Mouse (Mus musculus) thymus, adult 2 months (tissue): Measurements from ENCODE around the gene Adamts10.

Experiments
- CTCF ChIP-seq: fragments of 200-500 bp; IDR thresholded peaks from 2 replicates; pipeline ENCODE4 v1.5.1; 2012; ENCODE audit warnings: mild to moderate bottlenecking, control low read depth, low read length, moderate library complexity, borderline replicate concordance; ENCODE audit not compliant: control insufficient read depth, poor library complexity, insufficient read depth; ENCODE audit errors: extremely low read depth
- POLR2A ChIP-seq: fragments of 200-500 bp; IDR thresholded peaks from 2 replicates; pipeline ENCODE4 v1.6.1; 2012; ENCODE audit warnings: mild to moderate bottlenecking, low read length, control low read depth, moderate library complexity; ENCODE audit not compliant: control insufficient read depth, poor library complexity, insufficient read depth; ENCODE audit errors: extremely low read depth

- TF ChIP-seq CTCF = no peak
- TF ChIP-seq POLR2A = no peak
These were observed 60.1 kb downstream of the Adamts10 start for GRCm38 (mm10) chr17:33584061-33584460.
